Mouse (Mus musculus) G1E (cell line): Measurements from ENCODE around the gene Rgl1. TPM values are rescaled to one million over a fixed set of nuclear protein-coding genes. Genes with fewer than 3 reads are reported as not detected.

Experiments used
- ATAC-seq: 2 replicates; pipeline ENCODE4 v1.8.0; 2016; ENCODE audit warnings: mild to moderate bottlenecking; ENCODE audit not compliant: insufficient number of reproducible peaks, poor library complexity, low FRiP score, severe bottlenecking; ENCODE audit errors: extremely low read depth
- DNase-seq: peaks from one replicate; pipeline ENCODE4 v3.0.0; 2012; ENCODE audit warnings: low spot score
- H3K27me3 ChIP-seq: 2 replicates; pipeline ENCODE4 v1.6.1; 2012; ENCODE audit warnings: mild to moderate bottlenecking, low read length, inconsistent platforms; ENCODE audit not compliant: insufficient read depth
- H3K36me3 ChIP-seq: replicated peaks from 2 replicates; pipeline ENCODE3; 2012; ENCODE audit warnings: mild to moderate bottlenecking, inconsistent platforms
- H3K4me1 ChIP-seq: 2 replicates; pipeline ENCODE4 v1.6.1; 2012; ENCODE audit warnings: low read depth, low read length, inconsistent platforms, mixed read lengths; ENCODE audit not compliant: insufficient read depth
- H3K4me3 ChIP-seq: 2 replicates; pipeline ENCODE4 v1.5.1; 2012; ENCODE audit warnings: low read depth, mild to moderate bottlenecking, inconsistent platforms, low read length, moderate library complexity, mixed read lengths
- H3K9me3 ChIP-seq: replicated peaks from 2 replicates; pipeline ENCODE4 v1.6.1; 2012; ENCODE audit warnings: inconsistent platforms
- CTCF ChIP-seq: IDR thresholded peaks from 2 replicates; pipeline ENCODE4 v1.5.1; 2012; ENCODE audit warnings: low read depth, low read length, inconsistent platforms, mixed read lengths
- GATA1 ChIP-seq: IDR thresholded peaks from 2 replicates; pipeline ENCODE4 v1.6.1; 2012; ENCODE audit warnings: borderline replicate concordance, low read length, inconsistent platforms, mixed read lengths
- GATA2 ChIP-seq: IDR thresholded peaks from 2 replicates; pipeline ENCODE4 v1.6.1; 2012; ENCODE audit warnings: low read depth, low read length, inconsistent platforms, borderline replicate concordance
- POLR2AphosphoS5 ChIP-seq: IDR thresholded peaks from 2 replicates; pipeline ENCODE4 v1.6.1; 2012; ENCODE audit warnings: low read depth, low read length, inconsistent platforms; ENCODE audit not compliant: insufficient replicate concordance
- TAL1 ChIP-seq: conservative IDR thresholded peaks from 2 replicates; pipeline ENCODE4 v1.6.1; 2012; ENCODE audit warnings: low read depth, low read length, inconsistent platforms, mixed read lengths
- polyA plus RNA-seq: library from polyadenylated mRNA; stranded (reverse); fragments of >175 nt; gene quantifications from 2 replicates; pipeline ENCODE4 v1.2.3, GENCODE M21; 2012
- total RNA-seq, 2 experiments: library from RNA; stranded (forward) in 1 of 2; stranded (reverse) in 1 of 2; fragments of 200-1000 nt in 1 of 2; fragments of >200 nt in 1 of 2; fragmentation: Nextera tagmentation in 1 of 2; gene quantifications; 2 replicates each; pipeline ENCODE4 v1.2.3; 2014 to 2017

The Rgl1 gene
- total and polyA plus RNA-seq, 3 experiments = 0.21 to 5.7 (median 4.0) TPM

DNA sequence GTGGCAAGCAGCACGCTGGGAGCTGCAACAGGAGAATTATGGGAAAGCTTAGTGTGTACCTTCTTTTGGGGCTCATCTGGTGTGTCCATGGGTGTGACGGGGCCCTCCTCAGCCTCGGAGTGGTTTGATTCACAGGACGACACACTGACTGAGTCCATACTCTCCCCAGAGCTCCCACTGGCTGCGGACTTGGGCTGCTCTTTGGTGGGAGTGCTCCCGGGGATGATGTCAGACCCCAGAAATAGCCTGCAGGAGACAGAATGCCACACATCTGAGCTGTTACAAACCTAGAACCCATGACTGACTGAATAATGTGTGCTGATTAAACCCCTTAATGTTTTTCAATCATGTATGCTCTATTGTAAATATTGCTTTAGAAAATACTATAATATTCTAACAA lies 237.9 kb downstream of the Rgl1 start:
- ATAC-seq (no peak), DNase-seq (no peak)
- Histone ChIP-seq H3K36me3 (no peaks in the 10 kb centered on the region), H3K4me3 (no peak overlapping the region), H3K4me1 (no peaks in the 10 kb centered on the region), H3K9me3 (peaks cover 9% of the 10 kb centered on the region), H3K27me3 (no peaks in the 10 kb centered on the region)
- TF ChIP-seq TAL1 = no peak
- no peak for TF ChIP-seq CTCF
- TF ChIP-seq GATA2 = no peak
- TF ChIP-seq POLR2AphosphoS5 = no peak
- no peak for TF ChIP-seq GATA1

DNA sequence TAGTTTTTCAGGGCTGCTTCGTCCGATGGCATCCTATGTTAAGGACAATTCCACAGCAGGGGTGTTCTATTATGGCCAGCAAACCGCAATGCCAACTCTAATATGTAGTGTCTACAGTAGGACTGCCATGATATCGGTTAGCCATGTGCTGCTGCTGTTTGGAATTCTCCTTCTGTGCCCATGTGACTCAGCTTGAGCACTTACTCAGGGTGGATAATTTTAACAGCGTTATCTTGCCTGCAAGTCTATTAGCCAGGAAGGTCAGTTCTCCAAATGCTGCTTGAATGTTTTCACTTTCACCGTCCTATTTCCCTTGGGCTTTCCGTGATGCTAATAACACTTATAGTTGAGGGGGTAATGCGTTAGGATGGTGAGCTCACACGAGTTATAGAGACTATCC lies 240.0 kb downstream of the Rgl1 start:
- Histone ChIP-seq H3K36me3 (no peaks in the 10 kb centered on the region), H3K9me3 (peaks cover 11% of the 10 kb centered on the region), H3K27me3 (no peaks in the 10 kb centered on the region), H3K4me3 (no peak overlapping the region), H3K4me1 (no peaks in the 10 kb centered on the region)
- DNase-seq (no peak), ATAC-seq (no peak)
- TF ChIP-seq CTCF = no peak
- TF ChIP-seq GATA2 = no peak

DNA sequence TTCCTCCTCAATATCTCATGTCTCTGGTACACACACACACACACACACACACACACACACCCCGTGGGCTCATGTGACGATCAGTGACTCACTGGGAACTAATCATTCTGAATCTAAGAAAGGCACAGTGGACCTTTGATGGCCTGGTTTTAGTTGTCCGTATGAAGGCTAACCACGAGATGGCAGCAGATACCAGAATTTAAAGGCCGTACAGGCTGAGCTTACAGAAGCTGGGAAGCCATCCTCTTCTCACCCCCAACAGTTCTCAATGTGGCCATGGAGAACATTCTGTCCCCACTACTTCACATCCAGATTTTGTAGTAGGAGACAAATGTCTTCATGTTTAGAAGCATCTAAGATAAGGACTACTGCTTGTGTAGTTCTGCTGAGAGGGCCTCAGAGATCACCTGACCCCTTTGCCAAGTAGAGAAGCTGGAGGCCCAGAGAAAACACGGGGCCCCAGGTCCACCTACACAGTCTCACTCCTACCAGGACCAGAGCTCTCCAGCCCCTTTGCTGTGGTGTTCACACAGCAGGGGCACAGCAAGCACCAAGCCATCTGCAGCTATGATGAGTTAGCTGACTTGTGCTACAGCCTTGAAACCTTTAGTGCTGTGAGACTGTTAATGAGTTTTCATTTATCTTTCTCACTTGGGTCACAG lies 241.0 kb downstream of the Rgl1 start:
- TF ChIP-seq GATA1 = no peak
- no peak for TF ChIP-seq CTCF
- no peak for TF ChIP-seq GATA2
- TF ChIP-seq TAL1 = no peak
- no peak for TF ChIP-seq POLR2AphosphoS5
- Histone ChIP-seq H3K27me3 (no peaks in the 10 kb centered on the region), H3K9me3 (peaks cover 14% of the 10 kb centered on the region), H3K4me3 (no peak overlapping the region), H3K4me1 (no peaks in the 10 kb centered on the region), H3K36me3 (no peaks in the 10 kb centered on the region)
- ATAC-seq (peak; percentile 65), DNase-seq (peak; percentile 12)

DNA sequence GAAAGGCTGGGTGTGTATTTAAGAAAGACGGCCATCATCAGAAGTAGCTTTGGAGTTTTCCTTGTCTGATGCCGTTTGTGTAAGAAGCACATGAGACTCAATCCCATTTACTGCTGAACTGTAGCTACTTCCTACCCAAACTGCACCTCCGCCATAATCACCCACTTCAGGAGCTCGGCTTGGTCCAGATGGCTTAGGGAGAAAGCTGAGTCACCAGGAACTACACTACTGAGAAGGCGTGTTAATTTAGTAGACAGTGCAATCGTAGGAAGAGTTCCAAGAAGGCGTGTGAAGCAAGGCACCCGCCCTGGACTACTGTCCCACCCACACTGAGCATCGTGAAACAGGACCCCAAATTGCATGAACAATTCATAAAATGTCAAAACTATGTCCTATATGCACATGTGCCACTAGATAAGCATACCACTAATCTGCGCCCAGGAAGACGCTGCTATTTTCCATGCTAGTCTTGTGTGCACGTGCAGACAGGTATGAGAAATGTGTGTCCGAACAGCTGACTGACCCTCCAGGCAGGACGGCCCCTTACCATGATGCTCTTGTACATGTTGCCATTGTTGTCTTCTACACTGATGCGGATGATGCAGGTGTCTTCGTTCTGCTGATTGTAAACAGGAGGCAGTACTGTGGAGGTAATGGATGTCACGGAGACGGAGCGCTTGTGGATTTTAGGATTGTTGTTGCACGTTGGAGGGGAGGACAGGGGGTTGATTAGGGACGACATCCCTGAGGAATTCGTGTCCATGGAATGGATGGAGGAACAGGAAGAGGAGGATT lies 241.9 kb downstream of the Rgl1 start:
- H3K36me3 ChIP-seq = no peaks in the 10 kb centered on the region
- no peak for DNase-seq

DNA sequence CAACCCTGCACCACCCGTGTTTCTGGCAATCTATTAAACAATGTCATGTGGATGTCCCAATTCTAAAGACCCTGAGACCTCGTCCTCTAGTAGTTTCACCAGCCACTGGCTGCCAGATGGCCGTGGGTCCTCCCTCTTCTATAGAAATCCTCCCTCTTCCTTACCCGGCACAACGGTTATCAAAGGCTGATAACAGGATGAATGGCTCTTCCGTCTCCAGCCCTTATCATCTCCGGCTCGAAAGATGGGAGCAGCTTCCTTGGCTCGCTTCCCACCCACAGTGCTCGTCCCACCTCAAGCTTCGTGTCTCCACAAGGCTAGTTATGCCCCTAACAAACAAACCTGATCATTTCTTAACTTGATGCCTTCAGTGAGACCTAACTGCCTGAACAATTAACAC lies 242.9 kb downstream of the Rgl1 start:
- no peak overlapping the region for H3K4me3 ChIP-seq
- no peaks in the 10 kb centered on the region; the same call in 1 of the 2 replicates for H3K27me3 ChIP-seq
- TF ChIP-seq GATA2 (no peak), GATA1 (no peak), POLR2AphosphoS5 (no peak), CTCF (no peak), TAL1 (no peak)
- DNase-seq = no peak
- peaks cover 16% of the 10 kb centered on the region for H3K9me3 ChIP-seq
- no peak for ATAC-seq
- H3K4me1 ChIP-seq = no peaks in the 10 kb centered on the region
- no peaks in the 10 kb centered on the region for H3K36me3 ChIP-seq

More for the DNA sequence above, 241.9 kb downstream of the Rgl1 start:
- no peak overlapping the region for H3K4me3 ChIP-seq
- H3K9me3 ChIP-seq = peaks cover 14% of the 10 kb centered on the region
- no peak for ATAC-seq
- no peaks in the 10 kb centered on the region for H3K4me1 ChIP-seq
- TF ChIP-seq CTCF (no peak), POLR2AphosphoS5 (no peak), GATA1 (no peak), TAL1 (no peak), GATA2 (no peak)
- no peaks in the 10 kb centered on the region for H3K27me3 ChIP-seq

DNA sequence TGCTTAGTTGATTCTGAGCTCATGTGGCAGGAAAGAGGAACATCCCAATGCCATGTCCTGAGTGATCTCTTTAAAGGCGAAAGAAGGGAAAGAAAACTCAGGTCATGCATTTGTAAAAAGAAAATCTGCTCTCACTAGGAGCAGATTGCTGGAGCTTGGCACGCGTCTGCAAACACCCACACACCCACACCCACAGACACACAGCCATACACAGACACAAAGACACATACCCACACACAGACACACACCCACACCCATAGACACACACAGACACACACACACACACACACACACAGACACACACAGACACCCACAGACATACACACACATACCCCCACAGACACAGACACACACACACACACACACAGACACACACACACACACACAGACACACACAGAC lies 243.9 kb downstream of the Rgl1 start:
- Histone ChIP-seq H3K27me3 (no peaks in the 10 kb centered on the region; the same call in 1 of the 2 replicates), H3K4me3 (no peak overlapping the region), H3K9me3 (peaks cover 16% of the 10 kb centered on the region), H3K4me1 (no peaks in the 10 kb centered on the region), H3K36me3 (no peaks in the 10 kb centered on the region)
- DNase-seq = no peak
- ATAC-seq = no peak
- TF ChIP-seq GATA2 (no peak), TAL1 (no peak), POLR2AphosphoS5 (no peak), GATA1 (no peak), CTCF (no peak)
